Mouse (Mus musculus) limb, embryonic 12.5 days (tissue): Measurements from ENCODE around the gene Camkv. TPM values are rescaled to one million over a fixed set of nuclear protein-coding genes. Genes with fewer than 3 reads are reported as not detected.

Experiments used
- ATAC-seq: fragments of 200-750 bp; cut with Nextera tagmentation; 2 replicates; pipeline ENCODE4 v1.8.0; 2017; ENCODE audit warnings: low read depth, moderate TSS enrichment; ENCODE audit not compliant: insufficient number of reproducible peaks, insufficient read depth, low FRiP score, low TSS enrichment
- H3K27ac ChIP-seq: fragments of 300-500 bp; sonication (generic); 2 replicates; pipeline ENCODE4 v1.5.1; 2016; ENCODE audit warnings: mild to moderate bottlenecking, moderate library complexity
- H3K27me3 ChIP-seq: fragments of 300-500 bp; sonication (generic); 2 replicates; pipeline ENCODE4 v1.6.1; 2016; ENCODE audit warnings: mild to moderate bottlenecking, moderate library complexity
- H3K36me3 ChIP-seq: fragments of 300-500 bp; sonication (generic); 2 replicates; pipeline ENCODE4 v1.6.1; 2016; ENCODE audit warnings: mild to moderate bottlenecking, moderate library complexity
- H3K4me1 ChIP-seq: fragments of 300-500 bp; sonication (generic); replicated peaks from 2 replicates; pipeline ENCODE4 v1.6.1; 2016
- H3K4me2 ChIP-seq: fragments of 300-500 bp; sonication (generic); 2 replicates; pipeline ENCODE4 v1.6.1; 2016; ENCODE audit warnings: mild to moderate bottlenecking, moderate library complexity
- H3K4me3 ChIP-seq: fragments of 300-500 bp; sonication (generic); replicated peaks from 2 replicates; pipeline ENCODE4 v1.5.1; 2016; ENCODE audit warnings: mild to moderate bottlenecking
- H3K9ac ChIP-seq: fragments of 300-500 bp; sonication (generic); replicated peaks from 2 replicates; pipeline ENCODE4 v1.6.1; 2016; ENCODE audit warnings: mild to moderate bottlenecking, moderate library complexity
- H3K9me3 ChIP-seq: fragments of 300-500 bp; sonication (generic); 2 replicates; pipeline ENCODE4 v1.6.1; 2016; ENCODE audit warnings: mild to moderate bottlenecking, moderate library complexity
- WGBS: fragments of 180-500 bp; shearing (Covaris S2); methylation state at CpG from one replicate; pipeline ENCODE4 v1.1.7; 2016; 5-methylcytosine and 5-hydroxymethylcytosine counted together
- polyA plus RNA-seq: library from polyadenylated mRNA; unstranded; fragments of >200 nt; fragmentation: Nextera tagmentation; extraction: Ambion mirVana; gene quantifications from 2 replicates; pipeline ENCODE4 v1.2.1, GENCODE M21; 2016

Camkv gene
- polyA plus RNA-seq, 1 experiment from 2014 or later = 11.3 TPM

GRCm38 (mm10) chr9:107964681-107965080 lies 29.2 kb downstream of the Camkv start:
- Histone ChIP-seq H3K9me3 (no peaks in the 10 kb centered on the region), H3K27me3 (no peaks in the 10 kb centered on the region), H3K4me2 (no peak overlapping the region), H3K4me1 (no peaks in the 10 kb centered on the region), H3K27ac (0 out of 2 replicates have a peak overlapping the region, but pooled peaks have one; percentile 41), H3K36me3 (peaks cover 76% of the 10 kb centered on the region), H3K9ac (no peak overlapping the region), H3K4me3 (no peak overlapping the region)
- ATAC-seq = no peak
- WGBS = 92% methylated on average over 9 of the region's 9 CpGs

GRCm38 (mm10) chr9:107966676-107967075 lies 31.2 kb downstream of the Camkv start:
- WGBS = 90% methylated on average over 10 of the region's 10 CpGs
- Histone ChIP-seq H3K4me3 (no peak overlapping the region), H3K27me3 (no peaks in the 10 kb centered on the region), H3K36me3 (peaks cover 76% of the 10 kb centered on the region), H3K9me3 (no peaks in the 10 kb centered on the region), H3K4me2 (no peak overlapping the region), H3K9ac (no peak overlapping the region), H3K27ac (no peak overlapping the region), H3K4me1 (no peaks in the 10 kb centered on the region)
- ATAC-seq = no peak

GRCm38 (mm10) chr9:107967437-107967836 lies 32.0 kb downstream of the Camkv start:
- Histone ChIP-seq H3K9ac (no peak overlapping the region), H3K27ac (no peak overlapping the region), H3K4me1 (no peaks in the 10 kb centered on the region), H3K27me3 (no peaks in the 10 kb centered on the region), H3K4me2 (no peak overlapping the region), H3K9me3 (no peaks in the 10 kb centered on the region), H3K4me3 (no peak overlapping the region), H3K36me3 (peaks cover 76% of the 10 kb centered on the region)
- no peak for ATAC-seq
- WGBS = 90% methylated on average over 6 of the region's 6 CpGs

GRCm38 (mm10) chr9:107968531-107968930 lies 33.1 kb downstream of the Camkv start:
- H3K9ac ChIP-seq = no peak overlapping the region
- no peak for ATAC-seq
- H3K4me3 ChIP-seq = no peak overlapping the region
- H3K4me1 ChIP-seq = no peaks in the 10 kb centered on the region
- H3K27me3 ChIP-seq = no peaks in the 10 kb centered on the region
- no peak overlapping the region for H3K27ac ChIP-seq
- H3K36me3 ChIP-seq = peaks cover 77% of the 10 kb centered on the region
- no peak overlapping the region for H3K4me2 ChIP-seq
- 92% methylated on average over 7 of the region's 7 CpGs for WGBS
- no peaks in the 10 kb centered on the region for H3K9me3 ChIP-seq

GRCm38 (mm10) chr9:107970311-107970710 lies 34.8 kb downstream of the Camkv start:
- Histone ChIP-seq H3K27me3 (no peaks in the 10 kb centered on the region), H3K4me3 (no peak overlapping the region), H3K4me1 (peaks cover 9% of the 10 kb centered on the region), H3K36me3 (peaks cover 69% of the 10 kb centered on the region), H3K9ac (no peak overlapping the region; the same call in 1 of the 2 replicates), H3K9me3 (no peaks in the 10 kb centered on the region), H3K4me2 (no peak overlapping the region), H3K27ac (no peak overlapping the region)
- WGBS = 91% methylated on average over 5 of the region's 5 CpGs
- no peak for ATAC-seq

- WGBS = 78% methylated on average over 8 of the region's 8 CpGs
- no peak overlapping the region for H3K4me3 ChIP-seq
- H3K4me1 ChIP-seq = peaks cover 15% of the 10 kb centered on the region
- no peak overlapping the region for H3K9ac ChIP-seq
- peaks cover 61% of the 10 kb centered on the region for H3K36me3 ChIP-seq
- no peak overlapping the region for H3K27ac ChIP-seq
- no peaks in the 10 kb centered on the region for H3K9me3 ChIP-seq
- no peaks in the 10 kb centered on the region for H3K27me3 ChIP-seq
- no peak overlapping the region for H3K4me2 ChIP-seq
- no peak for ATAC-seq
These were observed 36.4 kb downstream of the Camkv start for GRCm38 (mm10) chr9:107971690-107972541.

- Histone ChIP-seq H3K9ac (no peak overlapping the region), H3K4me1 (peaks cover 25% of the 10 kb centered on the region), H3K27ac (peak overlapping the region; percentile 41; the same call in 1 of the 2 replicates), H3K4me2 (no peak overlapping the region), H3K9me3 (no peaks in the 10 kb centered on the region), H3K4me3 (no peak overlapping the region), H3K27me3 (no peaks in the 10 kb centered on the region), H3K36me3 (peaks cover 38% of the 10 kb centered on the region)
- no peak for ATAC-seq
- WGBS = 87% methylated on average over 10 of the region's 10 CpGs
These were observed 39.2 kb downstream of the Camkv start for GRCm38 (mm10) chr9:107974491-107975171.

GRCm38 (mm10) chr9:107975399-107976386 lies 40.2 kb downstream of the Camkv start, which contains the start of gene Uba7:
TSS of gene Uba7 (plus strand) at chr9:107975505.
- Histone ChIP-seq H3K27ac (peak within 1 kb of the TSS; percentile 81), H3K4me2 (peak within 1 kb of the TSS; percentile 14; the same call in 1 of the 2 replicates), H3K36me3 (peaks cover 27% of the 10 kb centered on the region), H3K4me1 (peaks cover 35% of the 10 kb centered on the region), H3K9me3 (no peaks in the 10 kb centered on the region), H3K4me3 (no peak within 1 kb of the TSS), H3K9ac (no peak within 1 kb of the TSS), H3K27me3 (no peaks in the 10 kb centered on the region)
- 69% methylated on average over 12 of the region's 12 CpGs for WGBS
- no peak for ATAC-seq

GRCm38 (mm10) chr9:107978815-107979214 lies 43.3 kb downstream of the Camkv start:
- H3K4me3 ChIP-seq = no peak overlapping the region
- WGBS = 94% methylated on average over 12 of the region's 12 CpGs
- H3K27me3 ChIP-seq = no peaks in the 10 kb centered on the region
- ATAC-seq = no peak
- no peak overlapping the region for H3K9ac ChIP-seq
- H3K9me3 ChIP-seq = no peaks in the 10 kb centered on the region
- peaks cover 67% of the 10 kb centered on the region for H3K4me1 ChIP-seq
- peak overlapping the region; percentile 35; the same call in 1 of the 2 replicates for H3K27ac ChIP-seq
- no peaks in the 10 kb centered on the region; the same call in 1 of the 2 replicates for H3K36me3 ChIP-seq
- no peak overlapping the region for H3K4me2 ChIP-seq

- Histone ChIP-seq H3K9ac (peak overlapping the region; percentile 91), H3K27me3 (no peaks in the 10 kb centered on the region), H3K4me1 (peaks cover 70% of the 10 kb centered on the region), H3K4me3 (peak overlapping the region; percentile 77), H3K27ac (peak overlapping the region; percentile 100), H3K9me3 (no peaks in the 10 kb centered on the region), H3K36me3 (peaks cover 10% of the 10 kb centered on the region), H3K4me2 (peak overlapping the region; percentile 98)
- peak; percentile 33 for ATAC-seq
- 11% methylated on average over 7 of the region's 7 CpGs for WGBS
These were observed 46.5 kb downstream of the Camkv start for GRCm38 (mm10) chr9:107981684-107982605.
